Mouse (Mus musculus): ENCODE results near the gene 3110018I06Rik.

The 3110018I06Rik gene

DNA sequence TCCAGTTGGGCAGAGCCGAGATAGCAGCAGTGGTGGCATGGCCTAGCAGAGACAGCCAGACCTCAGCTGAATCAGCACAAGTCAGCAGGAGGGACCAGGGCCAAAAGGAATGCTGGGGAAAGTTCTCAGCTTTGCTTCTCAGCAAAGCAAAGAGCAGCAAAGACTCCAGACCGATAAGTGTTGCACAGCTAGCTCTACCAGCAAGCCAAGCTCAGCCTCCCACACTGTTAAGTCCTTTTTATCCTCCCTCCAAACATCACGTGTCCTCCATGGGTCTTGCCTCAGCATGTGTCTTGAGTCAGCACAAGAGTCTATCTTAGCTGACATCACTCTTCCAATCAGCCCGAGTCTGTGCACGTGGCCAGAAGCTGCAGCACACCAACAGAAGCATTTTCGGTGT lies at the start of gene 3110018I06Rik:
Gene 3110018I06Rik, plus strand, starts transcription at position 262 of the 400 bp plus-strand sequence.
- DNase-seq (ENCODE audit: low read depth, low spot score): no peak

DNA sequence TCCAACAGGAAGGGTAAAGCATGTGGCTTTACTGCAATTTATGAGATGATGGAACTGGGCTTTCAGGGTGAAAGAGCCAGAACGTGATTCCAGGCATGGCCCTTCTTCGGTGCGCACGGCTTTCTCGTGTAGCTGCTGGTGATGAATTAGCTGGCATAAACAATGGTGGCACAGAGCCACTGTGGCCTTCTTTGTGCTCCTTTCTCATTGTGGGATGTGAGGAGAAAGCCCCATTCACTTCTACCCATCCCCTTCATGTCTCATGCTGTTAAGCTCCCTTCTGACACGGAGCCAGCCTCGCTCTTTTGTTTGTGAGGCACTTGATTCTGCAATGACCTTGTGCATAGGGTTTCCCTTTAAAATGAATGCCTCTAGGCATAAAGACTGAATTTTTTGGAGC lies 43.8 kb upstream of the 3110018I06Rik start:
- DNase-seq (ENCODE audit: low read depth, low spot score): no peak

DNA sequence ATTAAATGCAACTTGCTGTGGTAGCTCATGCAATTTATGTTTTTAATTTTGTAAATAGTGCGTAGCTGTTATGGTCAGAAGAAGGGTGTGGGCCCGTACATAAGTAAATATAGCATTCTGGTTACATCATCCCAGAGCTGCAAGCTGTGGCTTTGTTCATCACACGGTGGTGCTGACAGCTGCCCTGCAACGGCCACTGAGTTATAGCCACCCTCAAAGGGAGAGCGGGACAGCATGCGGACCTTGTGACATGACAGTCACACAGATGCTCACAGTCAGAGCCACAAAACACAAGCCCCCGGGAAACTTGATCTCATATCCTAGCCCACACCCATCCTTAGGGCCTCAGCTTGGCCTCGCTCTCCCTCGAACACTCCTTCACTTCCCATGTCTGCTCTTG lies 30.6 kb upstream of the 3110018I06Rik start:
- no peak for DNase-seq (ENCODE audit: low read depth, low spot score)

DNA sequence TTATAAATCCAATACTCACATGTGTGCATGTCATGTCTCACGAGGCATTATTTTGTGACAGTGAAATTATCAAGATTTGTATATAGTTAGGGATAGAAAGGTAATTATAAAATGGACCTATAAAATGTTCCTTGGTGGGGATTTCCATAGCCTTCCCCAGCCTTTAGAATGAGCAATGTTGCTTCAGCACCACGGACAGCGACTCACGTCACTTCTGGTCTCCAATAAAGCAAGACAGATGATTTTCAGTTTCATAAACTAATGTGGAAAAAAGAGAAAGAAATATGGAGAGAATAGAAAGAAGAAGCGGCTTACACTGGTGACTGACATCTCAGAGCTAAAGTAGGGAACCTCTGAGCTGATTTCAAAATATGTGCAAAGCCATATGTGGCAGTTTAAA lies 23.7 kb upstream of the 3110018I06Rik start:
- DNase-seq (ENCODE audit: low read depth, low spot score): no peak

DNA sequence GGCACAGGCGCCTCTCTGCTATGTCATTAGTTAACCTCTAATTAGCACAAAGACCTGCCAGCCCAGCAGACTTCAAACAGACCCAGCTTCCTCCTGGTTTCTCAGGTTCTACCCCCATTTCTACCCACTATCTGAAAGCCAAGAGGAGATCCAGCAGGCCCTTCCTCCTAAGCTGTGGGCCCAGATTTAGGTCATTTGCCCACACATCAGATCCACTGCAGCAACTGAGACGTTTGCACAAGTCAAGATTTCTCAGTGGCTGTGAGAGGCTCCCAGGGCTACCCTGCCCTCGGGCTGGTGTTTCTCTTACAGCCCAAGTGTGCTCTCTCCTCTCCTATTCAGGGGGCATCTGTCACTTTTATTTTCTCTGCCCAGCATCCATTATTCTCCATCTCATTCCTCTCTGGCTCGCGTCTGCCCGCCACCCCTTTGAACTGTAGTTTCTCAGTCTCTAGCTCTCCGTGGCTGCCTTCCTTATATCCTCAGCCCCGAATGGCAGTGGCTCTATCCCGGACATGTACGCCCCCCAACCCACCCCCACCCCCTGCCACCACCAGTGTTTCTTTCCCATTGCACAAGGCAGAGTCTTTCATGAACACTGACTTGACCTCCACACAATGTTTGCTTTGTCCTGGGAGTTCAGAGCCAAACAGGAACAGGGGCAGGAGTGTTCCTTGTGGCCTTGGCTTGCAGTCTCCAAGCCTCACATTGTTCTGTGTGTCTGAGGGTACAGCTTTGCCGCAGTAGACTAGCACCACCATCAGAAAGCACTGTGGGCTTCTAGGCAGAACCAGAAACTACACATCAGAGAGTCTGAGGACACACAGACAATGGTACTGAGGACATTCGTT lies 11.8 kb upstream of the 3110018I06Rik start:
- DNase-seq (ENCODE audit: low read depth, low spot score): no peak

DNA sequence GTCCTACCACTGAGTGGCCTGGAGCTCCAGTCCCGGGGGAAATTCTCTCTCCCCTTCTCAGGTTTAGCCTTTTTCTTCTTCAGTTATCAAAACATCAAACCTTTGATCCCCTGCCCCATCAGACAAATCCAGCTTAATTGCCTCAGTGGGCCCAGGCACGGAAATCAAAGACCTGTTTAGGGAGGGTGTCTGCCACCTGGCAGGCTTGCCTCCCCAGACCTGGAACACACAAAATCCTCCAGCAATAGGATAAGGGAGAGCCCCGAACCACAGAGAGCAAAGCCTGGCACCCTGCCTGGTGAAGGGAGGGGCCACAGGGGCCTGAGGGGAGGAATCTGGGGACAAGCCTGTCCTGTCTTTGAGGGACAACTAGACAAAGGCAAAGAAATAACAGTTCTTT lies 9.1 kb upstream of the 3110018I06Rik start:
- DNase-seq (ENCODE audit: low read depth, low spot score): no peak

DNA sequence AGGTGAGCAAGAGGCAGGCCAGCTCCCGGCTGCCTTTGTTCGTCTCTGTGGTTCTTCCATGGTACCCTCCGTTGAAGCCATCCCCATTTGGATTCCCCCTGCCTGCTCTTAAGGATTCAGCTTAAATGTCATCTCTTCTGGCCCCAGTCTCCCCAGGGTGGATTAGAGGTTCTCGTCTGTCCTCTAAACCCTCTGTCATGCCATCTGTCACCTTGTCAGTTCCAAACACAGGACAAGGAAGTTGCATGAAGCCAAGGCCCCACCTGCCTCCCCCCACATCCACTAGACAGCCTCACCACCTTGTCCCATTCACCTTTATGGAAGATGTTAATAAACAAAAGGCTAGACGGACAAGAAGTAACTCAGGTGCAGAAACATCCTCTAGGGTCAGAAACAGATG lies 5.4 kb upstream of the 3110018I06Rik start:
- no peak for DNase-seq (ENCODE audit: low read depth, low spot score)

DNA sequence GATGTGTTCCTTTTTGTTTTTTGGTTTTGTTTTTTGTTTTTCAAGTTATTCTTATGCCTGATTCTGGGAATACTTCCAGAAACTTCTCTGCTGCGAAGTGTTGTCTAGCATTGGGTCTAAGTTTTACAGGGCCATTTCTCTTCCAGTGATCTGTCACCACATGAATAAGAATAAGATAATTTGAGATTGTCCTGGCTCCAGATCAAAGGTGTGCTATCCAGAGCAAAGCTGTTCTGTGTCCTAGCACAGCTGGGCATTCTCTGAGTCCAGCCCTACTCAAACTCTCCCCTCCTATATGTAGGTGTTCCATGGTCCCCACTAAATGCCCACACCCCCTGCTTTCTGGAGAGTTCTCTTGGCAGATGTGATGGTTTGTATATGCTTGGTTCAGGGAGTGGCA lies 2.9 kb downstream of the 3110018I06Rik start:
- DNase-seq (ENCODE audit: low read depth, low spot score): no peak

DNA sequence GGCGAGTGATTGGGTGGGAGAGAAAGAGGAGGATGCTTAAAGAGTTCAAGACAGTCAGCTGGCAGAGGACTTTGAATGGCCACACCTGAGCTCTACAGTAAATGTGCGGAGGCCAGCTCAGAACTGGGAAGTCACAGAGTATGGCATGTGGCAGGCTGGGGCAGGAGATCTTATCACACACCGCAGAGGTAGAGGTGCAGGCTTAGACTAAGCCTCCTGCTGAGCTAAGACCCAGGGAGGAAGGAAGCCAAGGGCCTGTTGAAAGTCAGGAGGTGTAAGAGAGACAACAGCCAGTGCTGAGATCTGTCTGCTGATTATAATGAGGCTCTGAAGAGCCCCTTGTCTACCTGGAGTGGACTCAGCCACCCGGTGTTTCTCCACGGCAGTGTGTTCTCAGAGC lies 8.5 kb downstream of the 3110018I06Rik start:
- no peak for DNase-seq (ENCODE audit: low read depth, low spot score)

DNA sequence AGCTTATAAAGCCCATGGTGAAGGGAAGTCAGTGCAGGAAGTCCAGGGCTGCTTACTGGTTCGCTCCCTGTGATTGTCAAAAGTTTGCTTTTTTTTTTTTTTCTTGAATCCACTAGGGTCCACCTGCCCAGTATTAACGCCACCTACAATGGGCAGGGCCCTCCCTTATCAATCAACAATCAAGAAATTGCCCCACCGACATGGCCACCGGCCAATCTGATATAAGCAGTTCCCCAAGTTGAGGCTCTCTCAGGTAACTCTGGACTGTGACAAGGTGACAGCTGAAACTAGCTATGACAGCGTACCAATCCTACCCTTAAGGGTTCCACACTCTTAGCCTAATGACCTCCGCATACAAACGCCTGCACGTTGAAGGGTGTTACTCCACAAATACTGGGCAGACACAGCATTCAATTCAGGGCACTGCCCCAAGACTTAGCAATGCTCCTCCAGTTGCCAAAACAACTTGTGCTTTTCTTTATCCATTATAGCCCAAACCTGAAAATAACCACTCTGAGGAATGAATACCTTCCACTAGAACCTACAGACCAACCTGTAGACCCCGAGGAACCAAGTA lies 21.3 kb downstream of the 3110018I06Rik start:
- DNase-seq (ENCODE audit: low read depth, low spot score): no peak

DNA sequence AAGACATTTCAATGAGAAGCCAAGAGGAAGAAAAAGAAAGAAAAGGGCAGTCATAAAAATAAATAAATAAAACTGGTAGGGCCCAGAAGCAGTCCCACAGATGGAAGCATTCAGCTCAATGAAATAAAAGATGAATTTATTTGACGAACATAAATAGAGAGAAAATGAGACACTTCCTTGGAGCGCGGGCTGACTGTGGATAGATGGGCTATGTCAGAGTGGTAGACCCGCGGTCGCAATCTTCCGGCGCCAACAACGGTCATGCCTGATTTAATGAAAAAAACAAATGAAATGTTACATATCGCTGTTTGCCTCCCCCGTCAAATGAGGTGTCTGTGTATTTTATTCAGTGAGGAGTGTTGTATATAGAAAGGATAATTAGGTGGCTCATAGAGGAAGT lies 22.7 kb downstream of the 3110018I06Rik start:
- no peak for DNase-seq (ENCODE audit: low read depth, low spot score)

DNA sequence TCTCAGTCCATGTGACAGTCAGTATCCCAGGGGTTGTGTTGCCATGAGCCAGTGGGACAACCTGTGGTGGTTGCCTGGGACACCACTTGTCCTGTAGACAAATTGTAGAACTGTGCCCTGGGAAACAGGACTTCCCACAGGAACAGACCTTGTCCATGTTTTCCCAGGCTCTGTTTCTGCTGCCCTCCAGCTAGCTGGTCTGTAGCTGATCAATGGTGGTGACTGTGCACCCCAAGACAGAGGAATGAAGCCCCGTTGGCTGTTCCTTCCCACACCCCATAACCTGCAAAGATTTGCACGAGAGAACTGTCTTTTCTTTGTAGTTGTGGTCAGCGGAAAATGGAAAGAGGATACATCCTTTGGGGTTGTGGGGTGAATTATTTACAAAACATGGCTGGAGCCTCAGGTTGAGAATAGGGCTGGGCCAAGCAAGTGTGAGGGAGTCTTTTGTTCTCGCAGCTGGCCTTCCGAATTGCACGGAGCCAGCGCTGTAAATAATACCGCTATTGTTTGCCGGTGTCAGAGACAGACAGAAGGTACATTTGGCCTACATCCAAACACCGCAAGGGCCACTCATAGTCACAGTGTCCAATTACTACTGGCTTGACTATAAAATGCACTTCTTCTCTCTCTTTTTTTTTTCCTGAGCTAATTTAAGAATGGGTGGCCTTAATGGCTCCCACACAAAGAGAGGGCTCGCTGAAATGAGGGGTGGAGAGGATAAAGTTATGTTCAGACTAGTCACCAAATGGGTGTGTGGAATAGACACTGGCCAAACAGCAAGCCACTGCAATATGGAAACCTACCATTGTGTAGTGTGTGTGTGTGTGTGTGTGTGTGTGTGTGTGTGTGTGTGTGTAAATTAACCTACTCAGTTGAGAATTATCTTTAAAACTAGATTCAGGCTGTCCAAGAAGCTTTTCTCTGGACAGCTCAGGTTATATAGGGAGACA lies 28.1 kb downstream of the 3110018I06Rik start:
- no peak for DNase-seq (ENCODE audit: low read depth, low spot score)

DNA sequence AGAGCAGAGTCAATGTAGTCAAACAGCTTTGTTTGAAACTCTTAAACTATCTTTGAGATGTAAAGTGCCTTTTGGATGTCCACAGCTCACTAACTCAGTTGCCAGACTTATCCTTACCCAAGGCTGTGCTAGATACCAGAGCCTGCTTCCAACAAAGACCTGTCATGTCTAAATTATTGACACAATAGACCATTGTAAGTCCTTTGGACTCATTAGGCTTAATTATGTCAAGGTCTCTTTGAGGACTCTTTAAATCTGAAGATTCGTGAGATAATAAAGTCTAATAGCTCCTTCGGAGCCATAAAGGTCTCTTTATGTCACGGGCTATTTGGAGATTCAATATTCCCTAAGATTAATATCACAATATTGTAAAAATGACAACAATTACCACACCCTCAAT lies 32.5 kb downstream of the 3110018I06Rik start:
- DNase-seq (ENCODE audit: low read depth, low spot score): no peak

DNA sequence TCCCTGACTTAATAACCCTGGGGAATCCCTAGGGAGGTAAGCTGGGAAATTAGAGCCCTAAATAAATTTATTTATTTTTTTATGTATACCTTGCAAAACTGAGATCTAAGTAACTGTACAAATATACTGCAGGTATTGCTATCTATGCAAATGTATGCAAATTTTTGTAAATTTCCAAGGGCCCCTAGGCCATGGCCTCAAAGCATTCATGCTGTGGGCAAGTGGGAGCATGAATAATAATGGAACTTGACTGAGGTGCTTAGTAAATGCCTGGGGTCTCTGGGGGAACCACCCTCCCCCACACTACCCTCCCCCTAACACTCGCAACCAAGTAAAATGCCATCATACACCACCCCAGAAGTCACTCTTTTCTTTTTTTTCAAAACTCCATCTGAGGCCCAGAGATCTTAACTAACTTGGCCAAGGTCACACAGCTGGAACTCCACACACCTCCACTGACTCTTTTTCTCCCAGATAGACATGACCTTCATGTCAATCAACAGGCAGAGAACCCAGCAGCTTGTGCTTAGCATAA lies 40.0 kb downstream of the 3110018I06Rik start:
- DNase-seq (ENCODE audit: low read depth, low spot score): no peak

DNA sequence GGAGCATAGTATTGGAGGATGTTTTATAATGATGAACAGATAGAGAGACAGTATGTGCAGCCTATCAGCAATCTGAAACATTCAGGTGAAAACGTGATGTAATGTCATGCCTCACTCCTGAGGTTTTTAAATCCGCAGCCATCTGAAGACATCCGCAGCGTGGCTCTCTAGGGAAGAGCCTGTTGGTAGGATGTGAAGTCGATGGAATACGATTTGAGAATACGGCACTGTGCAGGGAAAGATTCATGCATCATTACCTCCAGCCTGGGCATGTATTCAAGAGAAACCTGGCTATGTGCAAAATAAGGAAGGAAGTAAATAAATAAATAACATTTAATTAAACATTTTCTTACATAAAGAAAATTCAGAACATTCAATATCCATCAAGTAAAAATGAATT lies 44.4 kb downstream of the 3110018I06Rik start:
- no peak for DNase-seq (ENCODE audit: low read depth, low spot score)
